Mouse (Mus musculus) liver, embryonic 14.5 days (tissue): ENCODE measurements around the gene Mfsd10.
A peak's percentile ranks its signal among the peaks of the same experiment; 100 is the strongest.

Experiments
- CTCF ChIP-seq: IDR thresholded peaks from 2 replicates; pipeline ENCODE4 v1.5.1; 2016; ENCODE audit warnings: antibody characterized with exemption, low read depth, control low read depth
- EP300 ChIP-seq: IDR thresholded peaks from 2 replicates; pipeline ENCODE4 v1.6.1; 2016; ENCODE audit warnings: antibody characterized with exemption, low read depth

DNA sequence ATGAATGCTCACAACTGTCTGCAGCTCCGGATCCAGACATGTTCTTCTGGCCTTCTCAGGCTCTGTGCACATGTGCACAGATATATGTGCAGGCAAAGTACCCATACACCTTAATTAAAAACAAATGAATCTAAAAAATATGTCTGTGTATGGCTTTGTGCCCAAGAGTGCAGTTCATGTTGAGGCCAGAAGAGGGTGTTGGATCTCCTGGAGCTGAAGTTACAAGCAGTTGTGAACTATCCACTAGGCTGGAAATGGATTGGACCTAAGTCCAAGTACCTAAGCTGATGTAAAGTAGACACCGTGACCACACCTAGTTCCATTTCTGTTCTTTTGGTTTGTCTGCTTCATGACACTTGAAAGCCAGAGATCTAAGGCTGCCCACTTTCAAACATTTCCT, 32.5 kb upstream of the Mfsd10 start:
- TF ChIP-seq EP300 (no peak), CTCF (peak; percentile 50)
